Mouse (Mus musculus) heart, adult 8-10 months (tissue): Measurements from ENCODE around the gene Cfap97d2. TPM values are rescaled to one million over a fixed set of nuclear protein-coding genes. Genes with fewer than 3 reads are reported as not detected.
"Not testable (repeated sequence)": the region's sequence is repeated elsewhere in the genome, so short reads cannot be mapped to it uniquely, and the experiment has no call there.

ENCODE experiments used
- DNase-seq: peaks from one replicate; pipeline ENCODE4 v3.0.0; 2022; ENCODE audit warnings: low spot score
- total RNA-seq, 4 experiments: library from RNA; stranded (reverse); gene quantifications; 2 replicates each; pipeline ENCODE4 v1.2.4; 2022

Cfap97d2 gene
- total RNA-seq, 4 experiments from 2014 or later = not detected

- DNase-seq = no peak
These were observed 35.3 kb downstream of the Cfap97d2 start for GRCm38 (mm10) chr8:13740817-13741613.

- DNase-seq = not testable (repeated sequence)
These were observed 40.5 kb downstream of the Cfap97d2 start for GRCm38 (mm10) chr8:13746212-13746611.

- no peak for DNase-seq
These were observed 41.9 kb downstream of the Cfap97d2 start for GRCm38 (mm10) chr8:13747626-13748025.

- DNase-seq = peak; percentile 83
These were observed 48.0 kb downstream of the Cfap97d2 start for GRCm38 (mm10) chr8:13753680-13754079.

- no peak for DNase-seq
These were observed 50.8 kb downstream of the Cfap97d2 start for GRCm38 (mm10) chr8:13756480-13756879.

GRCm38 (mm10) chr8:13756982-13757804 lies 51.5 kb downstream of the Cfap97d2 start, which contains the start of gene Cdc16:
Gene Cdc16, plus strand, starts transcription at chr8:13757676.
- peak; percentile 88 for DNase-seq

- DNase-seq = peak; percentile 46
These were observed 52.4 kb downstream of the Cfap97d2 start for GRCm38 (mm10) chr8:13757805-13758727.

- no peak for DNase-seq
These were observed 63.5 kb downstream of the Cfap97d2 start for GRCm38 (mm10) chr8:13769206-13769605.

GRCm38 (mm10) chr8:13780536-13780935 lies 74.8 kb downstream of the Cfap97d2 start:
- no peak for DNase-seq

- DNase-seq = peak; percentile 87
These were observed 79.6 kb downstream of the Cfap97d2 start, which contains the start of gene Upf3a for GRCm38 (mm10) chr8:13785250-13785763. Gene Upf3a, plus strand, starts transcription at chr8:13785615.

GRCm38 (mm10) chr8:13785764-13786299 lies 80.1 kb downstream of the Cfap97d2 start:
- peak; percentile 90 for DNase-seq

GRCm38 (mm10) chr8:13789606-13790005 lies 83.9 kb downstream of the Cfap97d2 start:
- DNase-seq = no peak

Other genes with a start within 250 kb of the Cfap97d2 start
- 100 to 1,000 TPM; 113 to 140 (median 124) TPM for gene Gas6, start 211.4 kb upstream of the Cfap97d2 start, total RNA-seq
- not detected for gene 1700029H14Rik, start 143.4 kb upstream of the Cfap97d2 start, total RNA-seq
- 10 to 100 TPM; 13.2 to 16.2 (median 13.9) TPM for gene Rasa3, start 28.3 kb upstream of the Cfap97d2 start, total RNA-seq
- 10 to 100 TPM; 29.5 to 31.1 (median 29.9) TPM for gene Cdc16, start 51.8 kb downstream of the Cfap97d2 start, total RNA-seq
- gene Upf3a, start 79.7 kb downstream of the Cfap97d2 start, total RNA-seq = 1 to 10 TPM; 7.3 to 8.8 (median 8.0) TPM
- not detected for gene AF366264, start 132.5 kb downstream of the Cfap97d2 start, total RNA-seq
- 1 to 10 TPM; 7.0 to 7.7 (median 7.4) TPM for gene Champ1, start 163.8 kb downstream of the Cfap97d2 start, total RNA-seq
- gene Coprs, start 184.4 kb downstream of the Cfap97d2 start, total RNA-seq = 10 to 100 TPM; 15.3 to 21.2 (median 17.1) TPM